Mouse (Mus musculus) neural tube, embryonic 12.5 days (tissue): Measurements from ENCODE around the gene Ttc7b. TPM values are rescaled to one million over a fixed set of nuclear protein-coding genes. Genes with fewer than 3 reads are reported as not detected.

Experiments
- ATAC-seq: fragments of 200-750 bp; cut with Nextera tagmentation; 2 replicates; pipeline ENCODE4 v1.8.0; 2017; ENCODE audit warnings: low read depth, mild to moderate bottlenecking, moderate TSS enrichment, moderate library complexity; ENCODE audit not compliant: low FRiP score
- H3K27ac ChIP-seq: fragments of 300-500 bp; sonication (generic); 2 replicates; pipeline ENCODE4 v1.5.1; 2016
- H3K27me3 ChIP-seq: fragments of 300-500 bp; sonication (generic); replicated peaks from 2 replicates; pipeline ENCODE4 v1.6.1; 2016; ENCODE audit warnings: mild to moderate bottlenecking
- H3K36me3 ChIP-seq: fragments of 300-500 bp; sonication (generic); 2 replicates; pipeline ENCODE4 v1.6.1; 2016; ENCODE audit warnings: mild to moderate bottlenecking
- H3K4me1 ChIP-seq: fragments of 300-500 bp; sonication (generic); 2 replicates; pipeline ENCODE4 v1.6.1; 2016
- H3K4me2 ChIP-seq: fragments of 300-500 bp; sonication (generic); replicated peaks from 2 replicates; pipeline ENCODE4 v1.6.1; 2016; ENCODE audit warnings: mild to moderate bottlenecking
- H3K4me3 ChIP-seq: fragments of 300-500 bp; sonication (generic); 2 replicates; pipeline ENCODE4 v1.5.1; 2016
- H3K9ac ChIP-seq: fragments of 300-500 bp; sonication (generic); 2 replicates; pipeline ENCODE4 v1.6.1; 2016; ENCODE audit warnings: mild to moderate bottlenecking
- H3K9me3 ChIP-seq: fragments of 300-500 bp; sonication (generic); 2 replicates; pipeline ENCODE4 v1.6.1; 2016; ENCODE audit warnings: mild to moderate bottlenecking
- WGBS: fragments of 180-500 bp; shearing (Covaris S2); methylation state at CpG from one replicate; pipeline ENCODE4 v1.1.7; 2016; 5-methylcytosine and 5-hydroxymethylcytosine counted together
- polyA plus RNA-seq: library from polyadenylated mRNA; unstranded; fragments of >200 nt; fragmentation: Nextera tagmentation; extraction: Ambion mirVana; gene quantifications from 2 replicates; pipeline ENCODE4 v1.2.1, GENCODE M21; 2016

The Ttc7b gene
- polyA plus RNA-seq, 1 experiment from 2014 or later = 9.0 TPM

- Histone ChIP-seq H3K9ac (no peak overlapping the region), H3K4me3 (no peak overlapping the region), H3K27me3 (no peaks in the 10 kb centered on the region), H3K36me3 (peaks cover 31% of the 10 kb centered on the region), H3K9me3 (no peaks in the 10 kb centered on the region), H3K27ac (no peak overlapping the region), H3K4me1 (no peaks in the 10 kb centered on the region), H3K4me2 (no peak overlapping the region)
- ATAC-seq = no peak
- 79% methylated on average over 14 of the region's 14 CpGs for WGBS
Measured at GRCm38 (mm10) chr12:100380697-100381291, 139.8 kb downstream of the Ttc7b start.

GRCm38 (mm10) chr12:100379833-100380232 is 140.8 kb downstream of the Ttc7b start:
- no peaks in the 10 kb centered on the region for H3K9me3 ChIP-seq
- no peaks in the 10 kb centered on the region for H3K27me3 ChIP-seq
- H3K36me3 ChIP-seq = peaks cover 31% of the 10 kb centered on the region

GRCm38 (mm10) chr12:100378266-100378665 is 142.4 kb downstream of the Ttc7b start:
- Histone ChIP-seq H3K4me2 (no peak overlapping the region), H3K4me3 (no peak overlapping the region), H3K27ac (no peak overlapping the region), H3K27me3 (no peaks in the 10 kb centered on the region), H3K4me1 (no peaks in the 10 kb centered on the region), H3K36me3 (peaks cover 37% of the 10 kb centered on the region), H3K9ac (no peak overlapping the region), H3K9me3 (no peaks in the 10 kb centered on the region)
- no peak for ATAC-seq
- 55% methylated on average over 2 of the region's 2 CpGs for WGBS

More at GRCm38 (mm10) chr12:100379833-100380232, 140.8 kb downstream of the Ttc7b start:
- Histone ChIP-seq H3K4me3 (no peak overlapping the region), H3K27ac (no peak overlapping the region), H3K4me2 (no peak overlapping the region), H3K9ac (no peak overlapping the region), H3K4me1 (no peaks in the 10 kb centered on the region)
- ATAC-seq = no peak
- 82% methylated on average over 1 of the region's 1 CpGs for WGBS

- H3K4me1 ChIP-seq = no peaks in the 10 kb centered on the region
- H3K4me2 ChIP-seq = no peak overlapping the region
- H3K27me3 ChIP-seq = no peaks in the 10 kb centered on the region
- no peak overlapping the region for H3K4me3 ChIP-seq
- 32% methylated on average over 1 of the region's 1 CpGs for WGBS
- no peak overlapping the region for H3K9ac ChIP-seq
- no peak for ATAC-seq
- peaks cover 37% of the 10 kb centered on the region for H3K36me3 ChIP-seq
- no peak overlapping the region for H3K27ac ChIP-seq
- no peaks in the 10 kb centered on the region for H3K9me3 ChIP-seq
Measured at GRCm38 (mm10) chr12:100377791-100378190, 142.8 kb downstream of the Ttc7b start.

GRCm38 (mm10) chr12:100375801-100376200 is 144.8 kb downstream of the Ttc7b start:
- H3K9me3 ChIP-seq = no peaks in the 10 kb centered on the region
- H3K4me3 ChIP-seq = no peak overlapping the region
- peaks cover 46% of the 10 kb centered on the region for H3K36me3 ChIP-seq
- no peak overlapping the region for H3K9ac ChIP-seq
- 91% methylated on average over 8 of the region's 8 CpGs for WGBS
- H3K27ac ChIP-seq = no peak overlapping the region
- H3K4me1 ChIP-seq = no peaks in the 10 kb centered on the region
- no peak overlapping the region for H3K4me2 ChIP-seq
- H3K27me3 ChIP-seq = no peaks in the 10 kb centered on the region
- ATAC-seq = no peak

- H3K27me3 ChIP-seq = no peaks in the 10 kb centered on the region
- H3K9me3 ChIP-seq = no peaks in the 10 kb centered on the region
- no peak overlapping the region for H3K4me2 ChIP-seq
- peaks cover 59% of the 10 kb centered on the region for H3K36me3 ChIP-seq
- ATAC-seq = no peak
- 87% methylated on average over 7 of the region's 7 CpGs for WGBS
- no peak overlapping the region for H3K4me3 ChIP-seq
- H3K4me1 ChIP-seq = no peaks in the 10 kb centered on the region
- no peak overlapping the region for H3K27ac ChIP-seq
- H3K9ac ChIP-seq = no peak overlapping the region
Measured at GRCm38 (mm10) chr12:100372785-100373184, 147.8 kb downstream of the Ttc7b start.

- WGBS = 91% methylated on average over 4 of the region's 4 CpGs
- no peaks in the 10 kb centered on the region for H3K9me3 ChIP-seq
- H3K4me2 ChIP-seq = no peak overlapping the region
- peaks cover 63% of the 10 kb centered on the region for H3K36me3 ChIP-seq
- no peak overlapping the region for H3K9ac ChIP-seq
- H3K27ac ChIP-seq = no peak overlapping the region
- no peak for ATAC-seq
- no peaks in the 10 kb centered on the region for H3K4me1 ChIP-seq
- H3K27me3 ChIP-seq = no peaks in the 10 kb centered on the region
- H3K4me3 ChIP-seq = no peak overlapping the region
Measured at GRCm38 (mm10) chr12:100372015-100372414, 148.6 kb downstream of the Ttc7b start.

GRCm38 (mm10) chr12:100369786-100370185 is 150.8 kb downstream of the Ttc7b start:
- no peak for ATAC-seq
- WGBS = 90% methylated on average over 2 of the region's 2 CpGs
- Histone ChIP-seq H3K4me2 (no peak overlapping the region), H3K9ac (no peak overlapping the region), H3K27ac (no peak overlapping the region), H3K27me3 (no peaks in the 10 kb centered on the region), H3K9me3 (no peaks in the 10 kb centered on the region), H3K4me3 (no peak overlapping the region), H3K36me3 (peaks cover 61% of the 10 kb centered on the region), H3K4me1 (no peaks in the 10 kb centered on the region)

GRCm38 (mm10) chr12:100369220-100369619 is 151.4 kb downstream of the Ttc7b start:
- no peak for ATAC-seq
- Histone ChIP-seq H3K4me3 (no peak overlapping the region), H3K27me3 (no peaks in the 10 kb centered on the region), H3K36me3 (peaks cover 55% of the 10 kb centered on the region), H3K27ac (no peak overlapping the region), H3K9me3 (no peaks in the 10 kb centered on the region), H3K4me1 (no peaks in the 10 kb centered on the region), H3K4me2 (no peak overlapping the region), H3K9ac (no peak overlapping the region)
- WGBS = 82% methylated on average over 3 of the region's 3 CpGs

- Histone ChIP-seq H3K4me3 (no peak overlapping the region), H3K9me3 (no peaks in the 10 kb centered on the region), H3K36me3 (peaks cover 30% of the 10 kb centered on the region), H3K4me1 (no peaks in the 10 kb centered on the region), H3K27ac (no peak overlapping the region), H3K4me2 (no peak overlapping the region), H3K9ac (no peak overlapping the region), H3K27me3 (no peaks in the 10 kb centered on the region)
- ATAC-seq = no peak
- 93% methylated on average over 12 of the region's 12 CpGs for WGBS
Measured at GRCm38 (mm10) chr12:100361330-100361729, 159.3 kb downstream of the Ttc7b start.

- Histone ChIP-seq H3K4me2 (no peak overlapping the region), H3K4me3 (no peak overlapping the region), H3K9ac (no peak overlapping the region), H3K9me3 (no peaks in the 10 kb centered on the region), H3K27me3 (no peaks in the 10 kb centered on the region), H3K36me3 (peaks cover 16% of the 10 kb centered on the region), H3K27ac (no peak overlapping the region), H3K4me1 (no peaks in the 10 kb centered on the region)
- no peak for ATAC-seq
- 58% methylated on average over 6 of the region's 6 CpGs for WGBS
Measured at GRCm38 (mm10) chr12:100358040-100358620, 162.5 kb downstream of the Ttc7b start.

- no peak for ATAC-seq
- H3K4me3 ChIP-seq = no peak overlapping the region
- 94% methylated on average over 7 of the region's 7 CpGs for WGBS
- H3K4me1 ChIP-seq = no peaks in the 10 kb centered on the region
- H3K9me3 ChIP-seq = no peaks in the 10 kb centered on the region
- H3K36me3 ChIP-seq = peaks cover 16% of the 10 kb centered on the region
- H3K27ac ChIP-seq = no peak overlapping the region
- H3K4me2 ChIP-seq = no peak overlapping the region
- no peaks in the 10 kb centered on the region for H3K27me3 ChIP-seq
- H3K9ac ChIP-seq = no peak overlapping the region
Measured at GRCm38 (mm10) chr12:100356407-100356806, 164.2 kb downstream of the Ttc7b start.

GRCm38 (mm10) chr12:100355565-100355964 is 165.1 kb downstream of the Ttc7b start:
- Histone ChIP-seq H3K9me3 (no peaks in the 10 kb centered on the region), H3K4me1 (no peaks in the 10 kb centered on the region), H3K4me2 (no peak overlapping the region), H3K27ac (no peak overlapping the region), H3K36me3 (peaks cover 21% of the 10 kb centered on the region), H3K9ac (no peak overlapping the region), H3K4me3 (no peak overlapping the region), H3K27me3 (no peaks in the 10 kb centered on the region)
- 68% methylated on average over 5 of the region's 5 CpGs for WGBS
- no peak for ATAC-seq
